Mouse (Mus musculus) hindbrain, embryonic 12.5 days (tissue): ENCODE measurements at regions not wholly inside any gene's neighbourhood (a gene's known extent, or its start where the extent isn't known, plus 50 kb on each side); places are given as distances from the start of the nearest gene placed in this dataset.

Experiments
- ATAC-seq: fragments of 200-750 bp; cut with Nextera tagmentation; 2 replicates; pipeline ENCODE4 v1.8.0; 2017; ENCODE audit warnings: moderate TSS enrichment; ENCODE audit not compliant: low FRiP score
- H3K27ac ChIP-seq: fragments of 300-500 bp; sonication (generic); 2 replicates; pipeline ENCODE4 v1.5.1; 2016; ENCODE audit warnings: mild to moderate bottlenecking
- H3K27me3 ChIP-seq: fragments of 300-500 bp; sonication (generic); 2 replicates; pipeline ENCODE4 v1.6.1; 2016; ENCODE audit warnings: mild to moderate bottlenecking
- H3K36me3 ChIP-seq: fragments of 300-500 bp; sonication (generic); 2 replicates; pipeline ENCODE4 v1.6.1; 2016; ENCODE audit warnings: mild to moderate bottlenecking
- H3K4me1 ChIP-seq: fragments of 300-500 bp; sonication (generic); 2 replicates; pipeline ENCODE4 v1.6.1; 2016
- H3K4me2 ChIP-seq: fragments of 300-500 bp; sonication (generic); replicated peaks from 2 replicates; pipeline ENCODE4 v1.6.1; 2016; ENCODE audit warnings: mild to moderate bottlenecking
- H3K4me3 ChIP-seq: fragments of 300-500 bp; sonication (generic); 2 replicates; pipeline ENCODE4 v1.5.1; 2016; ENCODE audit warnings: mild to moderate bottlenecking
- H3K9ac ChIP-seq: fragments of 300-500 bp; sonication (generic); 2 replicates; pipeline ENCODE4 v1.6.1; 2016; ENCODE audit warnings: mild to moderate bottlenecking, moderate library complexity
- H3K9me3 ChIP-seq: fragments of 300-500 bp; sonication (generic); replicated peaks from 2 replicates; pipeline ENCODE4 v1.6.1; 2016; ENCODE audit warnings: mild to moderate bottlenecking
- WGBS: fragments of 180-500 bp; shearing (Covaris S2); methylation state at CpG from one replicate; pipeline ENCODE4 v1.1.7; 2016; 5-methylcytosine and 5-hydroxymethylcytosine counted together

- no peak overlapping the region for H3K4me2 ChIP-seq
- H3K36me3 ChIP-seq = no peaks in the 10 kb centered on the region
- no peaks in the 10 kb centered on the region for H3K4me1 ChIP-seq
- no peak for ATAC-seq
- H3K9ac ChIP-seq = no peak overlapping the region
- H3K27ac ChIP-seq = no peak overlapping the region
- no peaks in the 10 kb centered on the region for H3K9me3 ChIP-seq
- no peak overlapping the region for H3K4me3 ChIP-seq
- H3K27me3 ChIP-seq = no peaks in the 10 kb centered on the region
These were observed 102.1 kb upstream of the 9330182O14Rik start for GRCm38 (mm10) chr15:40032088-40032487.

GRCm38 (mm10) chr15:40036181-40036580, 98.0 kb upstream of the 9330182O14Rik start:
- WGBS = 96% methylated on average over 1 of the region's 1 CpGs
- no peak overlapping the region for H3K4me2 ChIP-seq
- no peak overlapping the region for H3K9ac ChIP-seq
- H3K4me3 ChIP-seq = no peak overlapping the region
- no peaks in the 10 kb centered on the region for H3K9me3 ChIP-seq
- no peaks in the 10 kb centered on the region for H3K27me3 ChIP-seq
- no peaks in the 10 kb centered on the region for H3K36me3 ChIP-seq
- H3K4me1 ChIP-seq = no peaks in the 10 kb centered on the region
- H3K27ac ChIP-seq = no peak overlapping the region
- no peak for ATAC-seq

GRCm38 (mm10) chr15:40037266-40037665, 96.9 kb upstream of the 9330182O14Rik start:
- WGBS = 76% methylated on average over 7 of the region's 7 CpGs
- Histone ChIP-seq H3K4me3 (no peak overlapping the region), H3K9ac (no peak overlapping the region), H3K9me3 (no peaks in the 10 kb centered on the region), H3K27ac (no peak overlapping the region), H3K4me2 (no peak overlapping the region), H3K36me3 (no peaks in the 10 kb centered on the region), H3K4me1 (no peaks in the 10 kb centered on the region), H3K27me3 (no peaks in the 10 kb centered on the region)
- ATAC-seq = no peak

GRCm38 (mm10) chr15:40046219-40046618, 87.9 kb upstream of the 9330182O14Rik start:
- H3K4me2 ChIP-seq = no peak overlapping the region
- no peaks in the 10 kb centered on the region for H3K27me3 ChIP-seq
- no peak overlapping the region for H3K4me3 ChIP-seq
- WGBS = 38% methylated on average over 5 of the region's 5 CpGs
- no peaks in the 10 kb centered on the region for H3K36me3 ChIP-seq
- peaks cover 3% of the 10 kb centered on the region; the same call in 1 of the 2 replicates for H3K4me1 ChIP-seq
- H3K9me3 ChIP-seq = no peaks in the 10 kb centered on the region
- H3K9ac ChIP-seq = no peak overlapping the region
- ATAC-seq = peak; percentile 38; the same call in 1 of the 2 replicates
- H3K27ac ChIP-seq = no peak overlapping the region

GRCm38 (mm10) chr15:40047100-40047499, 87.1 kb upstream of the 9330182O14Rik start:
- H3K4me2 ChIP-seq = no peak overlapping the region
- no peak overlapping the region for H3K4me3 ChIP-seq
- no peaks in the 10 kb centered on the region for H3K9me3 ChIP-seq
- ATAC-seq = no peak
- no peak overlapping the region for H3K9ac ChIP-seq
- WGBS = 65% methylated on average over 1 of the region's 1 CpGs
- no peaks in the 10 kb centered on the region for H3K27me3 ChIP-seq
- no peaks in the 10 kb centered on the region for H3K36me3 ChIP-seq
- peaks cover 3% of the 10 kb centered on the region; the same call in 1 of the 2 replicates for H3K4me1 ChIP-seq
- H3K27ac ChIP-seq = no peak overlapping the region

GRCm38 (mm10) chr15:40068051-40068450, 66.1 kb upstream of the 9330182O14Rik start:
- Histone ChIP-seq H3K4me1 (no peaks in the 10 kb centered on the region), H3K4me3 (no peak overlapping the region), H3K9ac (no peak overlapping the region), H3K27me3 (no peaks in the 10 kb centered on the region), H3K36me3 (no peaks in the 10 kb centered on the region), H3K4me2 (no peak overlapping the region), H3K27ac (no peak overlapping the region), H3K9me3 (no peaks in the 10 kb centered on the region)
- ATAC-seq = no peak
- WGBS = 87% methylated on average over 2 of the region's 2 CpGs

GRCm38 (mm10) chr15:40075334-40075893, 58.8 kb upstream of the 9330182O14Rik start:
- no peak for ATAC-seq
- H3K9ac ChIP-seq = no peak overlapping the region

GRCm38 (mm10) chr15:40079872-40080271, 54.3 kb upstream of the 9330182O14Rik start:
- Histone ChIP-seq H3K27ac (no peak overlapping the region), H3K9me3 (no peaks in the 10 kb centered on the region), H3K4me1 (no peaks in the 10 kb centered on the region), H3K27me3 (no peaks in the 10 kb centered on the region), H3K4me3 (no peak overlapping the region), H3K36me3 (no peaks in the 10 kb centered on the region), H3K9ac (no peak overlapping the region), H3K4me2 (no peak overlapping the region)
- no peak for ATAC-seq
- WGBS = 91% methylated on average over 6 of the region's 6 CpGs

More at GRCm38 (mm10) chr15:40075334-40075893, 58.8 kb upstream of the 9330182O14Rik start:
- H3K9me3 ChIP-seq = no peaks in the 10 kb centered on the region
- no peaks in the 10 kb centered on the region for H3K4me1 ChIP-seq
- H3K36me3 ChIP-seq = no peaks in the 10 kb centered on the region
- no peak overlapping the region for H3K4me2 ChIP-seq
- no peak overlapping the region for H3K27ac ChIP-seq
- no peaks in the 10 kb centered on the region for H3K27me3 ChIP-seq
- 78% methylated on average over 3 of the region's 3 CpGs for WGBS
- H3K4me3 ChIP-seq = no peak overlapping the region
